Mouse (Mus musculus) lung, adult 2 months (tissue): ENCODE measurements around the gene Ccdc88c.

Experiments
- CTCF ChIP-seq: fragments of 200-500 bp; IDR thresholded peaks from 2 replicates; pipeline ENCODE4 v1.5.1; 2011; ENCODE audit warnings: mild to moderate bottlenecking, low read length, control low read depth; ENCODE audit not compliant: insufficient read depth
- POLR2A ChIP-seq: fragments of 200-500 bp; IDR thresholded peaks from 2 replicates; pipeline ENCODE4 v1.6.1; 2011; ENCODE audit warnings: low read depth, mild to moderate bottlenecking, control low read depth, low read length, borderline replicate concordance; ENCODE audit errors: extremely low read depth

DNA sequence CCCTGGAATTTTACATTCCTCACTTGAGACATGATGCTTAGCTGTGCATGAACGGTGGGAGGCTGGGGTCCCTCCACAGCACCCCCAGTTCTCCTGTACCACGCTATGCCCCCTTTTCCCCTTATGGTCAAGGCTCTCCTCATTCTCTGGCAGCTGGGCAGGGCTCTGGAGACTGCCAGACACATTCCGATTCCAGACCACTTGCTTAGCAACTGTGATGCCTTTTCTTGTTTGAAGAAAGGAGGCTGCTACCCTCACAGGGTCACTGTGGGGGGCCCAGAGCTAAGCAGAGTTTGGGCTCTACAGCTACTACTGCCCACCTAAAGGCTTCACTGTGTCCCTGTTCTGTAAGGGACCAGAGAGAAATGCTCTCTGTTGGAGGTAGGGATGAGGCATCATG, 71.6 kb downstream of the Ccdc88c start:
- no peak for TF ChIP-seq POLR2A
- TF ChIP-seq CTCF: no peak
